Mouse (Mus musculus): ENCODE data around the gene Olfr235.
"Not testable (repeated sequence)": the region's sequence is repeated elsewhere in the genome, so short reads cannot be mapped to it uniquely, and the experiment has no call there.

The Olfr235 gene

GRCm38 (mm10) chr19:12260732-12261131, at the start of gene Olfr235:
TSS of gene Olfr235 (plus strand) at chr19:12261032.
- no peak for DNase-seq (ENCODE audit: low spot score in 2 of 2)

- not testable (repeated sequence) for DNase-seq (ENCODE audit: low spot score in 2 of 2)
Observed at GRCm38 (mm10) chr19:12232496-12232895, 28.3 kb upstream of the Olfr235 start, which contains the start of gene Olfr1432. TSS of gene Olfr1432 (minus strand) at chr19:12232596.

- DNase-seq (ENCODE audit: low spot score in 2 of 2): no peak
Observed at GRCm38 (mm10) chr19:12241559-12241958, 19.3 kb upstream of the Olfr235 start, which contains the start of gene Olfr262. TSS of gene Olfr262 (minus strand) at chr19:12241659.

DNA sequence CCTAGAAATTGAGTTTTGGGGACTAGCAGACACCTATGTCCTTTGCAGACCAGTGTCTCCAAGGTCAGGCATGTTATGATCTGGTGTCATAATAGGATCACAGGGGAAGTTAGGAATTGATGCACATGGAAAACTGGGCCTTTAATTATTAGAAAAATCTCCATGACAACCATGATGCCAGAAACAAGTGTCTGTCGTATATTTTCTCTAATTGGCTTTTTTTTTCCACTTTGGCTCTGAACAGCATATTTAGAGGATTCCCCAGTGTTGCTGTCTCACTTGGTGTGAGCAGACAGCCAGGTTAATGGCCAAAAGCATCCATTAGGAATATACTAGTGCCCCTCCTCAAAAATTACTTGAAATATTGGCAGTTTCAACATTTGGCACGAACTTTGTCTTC, 18.7 kb downstream of the Olfr235 start, which contains the start of gene Olfr1434:
Gene Olfr1434 (plus strand): TSS at position 301 of the 400 bp plus-strand sequence.
- DNase-seq (ENCODE audit: low spot score in 2 of 2): no peak

- DNase-seq (ENCODE audit: low spot score in 2 of 2): no peak
Observed at GRCm38 (mm10) chr19:12292979-12293378, 32.1 kb downstream of the Olfr235 start.

GRCm38 (mm10) chr19:12299030-12299429, 38.2 kb downstream of the Olfr235 start, which contains the start of gene Olfr1436:
TSS of gene Olfr1436 (minus strand) at chr19:12299130.
- not testable (repeated sequence) for DNase-seq (ENCODE audit: low spot score in 2 of 2)
